Mouse (Mus musculus) kidney, postnatal 0 days (tissue): ENCODE results near the gene Sh3bp1. TPM values are rescaled to one million over a fixed set of nuclear protein-coding genes. Genes with fewer than 3 reads are reported as not detected.

Experiments used
- ATAC-seq: fragments of 200-750 bp; cut with Nextera tagmentation; replicated peaks from 2 replicates; pipeline ENCODE4 v1.8.0; 2017; ENCODE audit warnings: low read depth, moderate number of reproducible peaks, moderate TSS enrichment, moderate library complexity; ENCODE audit not compliant: low FRiP score
- DNase-seq: peaks from one replicate; pipeline ENCODE4 v3.0.0-alpha.2; 2016; ENCODE audit warnings: low spot score
- H3K27ac ChIP-seq: fragments of 300-500 bp; sonication (generic); 2 replicates; pipeline ENCODE4 v1.5.1; 2014; ENCODE audit warnings: mild to moderate bottlenecking
- H3K27me3 ChIP-seq: fragments of 300-500 bp; sonication (generic); 2 replicates; pipeline ENCODE4 v1.6.1; 2014; ENCODE audit warnings: low read length, mixed read lengths; ENCODE audit not compliant: insufficient read depth
- H3K36me3 ChIP-seq: fragments of 300-500 bp; sonication (generic); 2 replicates; pipeline ENCODE4 v1.6.1; 2014; ENCODE audit warnings: low read length, mixed read lengths; ENCODE audit not compliant: insufficient read depth
- H3K4me1 ChIP-seq: fragments of 300-500 bp; sonication (generic); replicated peaks from 2 replicates; pipeline ENCODE4 v1.6.1; 2014; ENCODE audit warnings: antibody characterized with exemption, low read length, mixed read lengths; ENCODE audit not compliant: insufficient read depth
- H3K4me2 ChIP-seq: fragments of 300-500 bp; sonication (generic); 2 replicates; pipeline ENCODE4 v1.6.1; 2014; ENCODE audit warnings: mild to moderate bottlenecking, low read length, moderate library complexity, mixed read lengths
- H3K4me3 ChIP-seq: fragments of 300-500 bp; sonication (generic); replicated peaks from 2 replicates; pipeline ENCODE4 v1.5.1; 2014; ENCODE audit warnings: low read depth, low read length
- H3K9ac ChIP-seq: fragments of 300-500 bp; sonication (generic); 2 replicates; pipeline ENCODE4 v1.6.1; 2014; ENCODE audit warnings: low read depth, low read length
- H3K9me3 ChIP-seq: fragments of 300-500 bp; sonication (generic); replicated peaks from 2 replicates; pipeline ENCODE4 v1.6.1; 2016; ENCODE audit warnings: low read length, inconsistent platforms, mixed read lengths
- CTCF ChIP-seq: IDR thresholded peaks from 2 replicates; pipeline ENCODE4 v1.5.1; 2016; ENCODE audit warnings: antibody characterized with exemption, low read depth, mild to moderate bottlenecking, moderate library complexity
- WGBS: fragments of 180-500 bp; shearing (Covaris S2); extraction: QIAGEN DNeasy Blood & Tissue Kit; methylation state at CpG from one replicate; pipeline ENCODE4 v1.1.7; 2014; 5-methylcytosine and 5-hydroxymethylcytosine counted together
- polyA plus RNA-seq: library from polyadenylated mRNA; unstranded; fragments of >200 nt; fragmentation: Nextera tagmentation; extraction: Ambion mirVana; gene quantifications from 2 replicates; pipeline ENCODE4 v1.2.1, GENCODE M21; 2015

Gene Sh3bp1
- polyA plus RNA-seq, 1 experiment from 2014 or later, result 19.6 TPM

- 6% methylated on average over 20 of the region's 20 CpGs for WGBS
Measured at GRCm38 (mm10) chr15:78926021-78926919, 26.7 kb downstream of the Sh3bp1 start, which contains the start of gene Lgals1. Lgals1 (plus strand) TSS chr15:78926725.

GRCm38 (mm10) chr15:78927021-78927787 is 27.6 kb downstream of the Sh3bp1 start:
- no peak; the same call in 1 of the 2 replicates for ATAC-seq
- peak overlapping the region; percentile 86 for H3K27ac ChIP-seq
- no peaks in the 10 kb centered on the region for H3K27me3 ChIP-seq
- 19% methylated on average over 15 of the region's 15 CpGs for WGBS
- peak overlapping the region; percentile 58 for H3K9ac ChIP-seq
- peak overlapping the region; percentile 39 for H3K4me3 ChIP-seq
- no peaks in the 10 kb centered on the region for H3K36me3 ChIP-seq
- DNase-seq, result peak; percentile 47
- no peaks in the 10 kb centered on the region for H3K9me3 ChIP-seq
- H3K4me2 ChIP-seq, result peak overlapping the region; percentile 70
- peaks cover 25% of the 10 kb centered on the region for H3K4me1 ChIP-seq
- no peak for TF ChIP-seq CTCF

More at GRCm38 (mm10) chr15:78926021-78926919, 26.7 kb downstream of the Sh3bp1 start, which contains the start of gene Lgals1:
- H3K4me1 ChIP-seq, result peaks cover 25% of the 10 kb centered on the region
- no peaks in the 10 kb centered on the region for H3K9me3 ChIP-seq
- peak within 1 kb of the TSS; percentile 58 for H3K9ac ChIP-seq
- peak within 1 kb of the TSS; percentile 70 for H3K4me2 ChIP-seq
- DNase-seq (peak; percentile 94), ATAC-seq (peak; percentile 69)
- H3K27ac ChIP-seq, result peak within 1 kb of the TSS; percentile 86
- H3K27me3 ChIP-seq, result no peaks in the 10 kb centered on the region
- no peaks in the 10 kb centered on the region for H3K36me3 ChIP-seq
- H3K4me3 ChIP-seq, result peak within 1 kb of the TSS; percentile 39
- no peak for TF ChIP-seq CTCF

DNA sequence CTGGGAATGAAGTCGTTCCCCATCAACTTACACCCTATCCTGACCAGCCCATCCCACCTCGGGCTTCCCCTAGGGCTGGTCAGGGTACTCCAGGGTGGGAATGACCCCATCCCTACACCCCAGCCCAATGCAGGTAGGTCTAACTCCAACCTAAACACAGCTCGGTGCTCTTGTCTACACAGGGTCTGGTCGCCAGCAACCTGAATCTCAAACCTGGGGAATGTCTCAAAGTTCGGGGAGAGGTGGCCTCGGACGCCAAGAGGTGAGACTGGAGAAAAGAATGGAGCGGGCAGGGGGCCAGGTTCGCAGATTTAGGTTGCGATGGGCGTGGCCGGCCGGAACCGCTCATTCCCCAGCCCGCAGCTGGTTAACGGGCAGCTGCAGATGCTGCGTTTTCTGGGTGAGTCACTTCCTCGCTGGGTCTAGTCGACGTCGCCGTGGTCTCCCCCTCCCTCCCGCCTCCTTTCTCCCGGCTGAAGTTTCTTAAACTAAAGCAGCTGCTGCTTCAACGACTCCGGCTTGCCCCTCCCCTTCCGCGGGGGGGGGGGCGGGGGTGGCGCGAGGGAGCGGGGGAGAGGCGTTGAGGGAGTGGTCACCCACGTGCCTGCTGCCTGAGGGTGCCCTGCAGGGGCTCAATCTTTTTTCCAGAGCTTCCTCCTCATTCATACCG is 28.4 kb downstream of the Sh3bp1 start:
- no peak for TF ChIP-seq CTCF
- Histone ChIP-seq H3K4me1 (peaks cover 25% of the 10 kb centered on the region), H3K27me3 (no peaks in the 10 kb centered on the region), H3K36me3 (no peaks in the 10 kb centered on the region), H3K4me2 (peak overlapping the region; percentile 70), H3K9me3 (no peaks in the 10 kb centered on the region), H3K27ac (peak overlapping the region; percentile 86), H3K9ac (peak overlapping the region; percentile 58; the same call in 1 of the 2 replicates), H3K4me3 (peak overlapping the region; percentile 39)
- peak; percentile 96 for DNase-seq
- under 1% methylated on average over 31 of the region's 35 CpGs for WGBS
- ATAC-seq, result peak; percentile 41

DNA sequence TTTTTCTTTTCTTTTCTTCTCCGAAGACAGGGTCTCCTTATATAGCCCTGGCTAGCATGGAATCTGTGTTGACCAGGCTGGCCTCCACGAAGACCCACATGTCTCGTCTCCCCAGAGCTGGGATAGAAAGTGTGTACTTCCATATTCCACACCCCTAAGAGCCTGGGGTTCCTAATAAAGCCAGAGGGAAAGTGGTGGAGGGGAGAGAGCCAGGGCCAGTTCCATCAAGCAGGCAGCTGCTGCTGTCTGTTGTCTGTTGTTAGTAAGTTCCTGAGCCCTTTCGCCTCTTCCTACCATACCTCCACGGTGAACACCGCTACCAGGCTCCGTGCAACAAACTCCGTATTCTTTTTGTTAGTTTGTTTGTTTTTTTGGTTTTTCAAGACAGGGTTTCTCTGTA is 29.0 kb downstream of the Sh3bp1 start:
- ATAC-seq, result no peak
- Histone ChIP-seq H3K9ac (no peak overlapping the region), H3K27ac (no peak overlapping the region; the same call in 1 of the 2 replicates)

DNA sequence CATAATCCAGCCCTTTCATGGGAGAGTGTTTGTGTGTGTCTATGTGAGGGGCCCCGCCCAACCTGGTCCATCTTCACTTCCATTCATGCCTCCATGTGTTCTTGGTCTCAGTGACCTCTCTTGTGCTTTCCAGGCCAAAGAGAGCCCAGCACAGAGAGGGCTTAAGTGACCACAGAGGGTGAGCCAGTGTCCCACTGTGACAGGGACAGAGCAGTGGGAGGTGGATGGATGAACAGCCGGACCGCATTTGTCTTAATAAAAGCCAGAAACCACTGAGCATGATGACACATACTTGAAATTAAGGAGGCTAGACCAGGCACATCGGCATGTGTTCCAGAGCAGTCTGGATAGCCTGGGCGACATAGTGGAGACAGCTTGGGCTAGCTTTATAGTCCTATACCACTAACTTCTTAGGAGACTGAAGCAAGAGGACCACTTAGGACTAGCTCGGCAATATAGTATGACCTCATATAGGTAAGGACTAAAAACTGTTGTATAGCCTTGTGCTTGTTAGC is 30.7 kb downstream of the Sh3bp1 start:
- H3K4me2 ChIP-seq, result no peak overlapping the region
- TF ChIP-seq CTCF, result no peak
- no peak overlapping the region for H3K27ac ChIP-seq
- H3K4me1 ChIP-seq, result peaks cover 22% of the 10 kb centered on the region
- H3K36me3 ChIP-seq, result no peaks in the 10 kb centered on the region
- WGBS, result 93% methylated on average over 6 of the region's 6 CpGs
- H3K9me3 ChIP-seq, result no peaks in the 10 kb centered on the region
- H3K9ac ChIP-seq, result no peak overlapping the region
- no peak for DNase-seq
- H3K27me3 ChIP-seq, result no peaks in the 10 kb centered on the region
- no peak overlapping the region for H3K4me3 ChIP-seq
- no peak for ATAC-seq

More for the DNA sequence above, 29.0 kb downstream of the Sh3bp1 start:
- H3K27me3 ChIP-seq, result no peaks in the 10 kb centered on the region
- H3K4me2 ChIP-seq, result peak overlapping the region; percentile 70
- 50% methylated on average over 8 of the region's 8 CpGs for WGBS
- no peak for DNase-seq
- no peak for TF ChIP-seq CTCF
- no peak overlapping the region for H3K4me3 ChIP-seq
- H3K9me3 ChIP-seq, result no peaks in the 10 kb centered on the region
- peaks cover 25% of the 10 kb centered on the region for H3K4me1 ChIP-seq
- H3K36me3 ChIP-seq, result no peaks in the 10 kb centered on the region
